Mouse (Mus musculus) lung, embryonic 16.5 days (tissue): ENCODE data around the gene Cerkl. TPM values are rescaled to one million over a fixed set of nuclear protein-coding genes. Genes with fewer than 3 reads are reported as not detected.
A peak's percentile ranks its signal among the peaks of the same experiment; 100 is the strongest.

Source experiments
- ATAC-seq: fragments of 200-750 bp; cut with Nextera tagmentation; 2 replicates; pipeline ENCODE4 v1.8.0; 2017; ENCODE audit warnings: low read depth, mild to moderate bottlenecking, moderate library complexity
- H3K27ac ChIP-seq: fragments of 300-500 bp; sonication (generic); 2 replicates; pipeline ENCODE4 v1.5.1; 2014; ENCODE audit warnings: mild to moderate bottlenecking, control low read depth, low read length
- H3K27me3 ChIP-seq: fragments of 300-500 bp; sonication (generic); 2 replicates; pipeline ENCODE4 v1.6.1; 2014; ENCODE audit warnings: low read depth, low read length, mixed read lengths; ENCODE audit not compliant: control insufficient read depth, insufficient read depth
- H3K36me3 ChIP-seq: fragments of 300-500 bp; sonication (generic); 2 replicates; pipeline ENCODE4 v1.6.1; 2014; ENCODE audit warnings: low read length; ENCODE audit not compliant: control insufficient read depth, insufficient read depth
- H3K4me1 ChIP-seq: fragments of 300-500 bp; sonication (generic); replicated peaks from 2 replicates; pipeline ENCODE4 v1.6.1; 2014; ENCODE audit warnings: low read length, mixed read lengths; ENCODE audit not compliant: control insufficient read depth, insufficient read depth
- H3K4me2 ChIP-seq: fragments of 300-500 bp; sonication (generic); 2 replicates; pipeline ENCODE4 v1.6.1; 2014; ENCODE audit warnings: low read depth, low read length, control low read depth
- H3K4me3 ChIP-seq: fragments of 300-500 bp; sonication (generic); 2 replicates; pipeline ENCODE4 v1.5.1; 2014; ENCODE audit warnings: mild to moderate bottlenecking, low read length, control low read depth
- H3K9ac ChIP-seq: fragments of 300-500 bp; sonication (generic); 2 replicates; pipeline ENCODE4 v1.6.1; 2014; ENCODE audit warnings: low read length, control low read depth
- H3K9me3 ChIP-seq: fragments of 300-500 bp; sonication (generic); 2 replicates; pipeline ENCODE4 v1.6.1; 2016; ENCODE audit warnings: low read length; ENCODE audit not compliant: control insufficient read depth
- WGBS: fragments of 180-500 bp; shearing (Covaris S2); extraction: QIAGEN DNeasy Blood & Tissue Kit; methylation state at CpG from one replicate; pipeline ENCODE4 v1.1.7; 2014; 5-methylcytosine and 5-hydroxymethylcytosine counted together
- polyA plus RNA-seq: library from polyadenylated mRNA; unstranded; fragments of >200 nt; fragmentation: Nextera tagmentation; extraction: Ambion mirVana; gene quantifications from 2 replicates; pipeline ENCODE4 v1.2.1, GENCODE M21; 2015

The Cerkl gene
- polyA plus RNA-seq: 0.58 TPM in 1 of 2 replicates, not detected in the other

DNA sequence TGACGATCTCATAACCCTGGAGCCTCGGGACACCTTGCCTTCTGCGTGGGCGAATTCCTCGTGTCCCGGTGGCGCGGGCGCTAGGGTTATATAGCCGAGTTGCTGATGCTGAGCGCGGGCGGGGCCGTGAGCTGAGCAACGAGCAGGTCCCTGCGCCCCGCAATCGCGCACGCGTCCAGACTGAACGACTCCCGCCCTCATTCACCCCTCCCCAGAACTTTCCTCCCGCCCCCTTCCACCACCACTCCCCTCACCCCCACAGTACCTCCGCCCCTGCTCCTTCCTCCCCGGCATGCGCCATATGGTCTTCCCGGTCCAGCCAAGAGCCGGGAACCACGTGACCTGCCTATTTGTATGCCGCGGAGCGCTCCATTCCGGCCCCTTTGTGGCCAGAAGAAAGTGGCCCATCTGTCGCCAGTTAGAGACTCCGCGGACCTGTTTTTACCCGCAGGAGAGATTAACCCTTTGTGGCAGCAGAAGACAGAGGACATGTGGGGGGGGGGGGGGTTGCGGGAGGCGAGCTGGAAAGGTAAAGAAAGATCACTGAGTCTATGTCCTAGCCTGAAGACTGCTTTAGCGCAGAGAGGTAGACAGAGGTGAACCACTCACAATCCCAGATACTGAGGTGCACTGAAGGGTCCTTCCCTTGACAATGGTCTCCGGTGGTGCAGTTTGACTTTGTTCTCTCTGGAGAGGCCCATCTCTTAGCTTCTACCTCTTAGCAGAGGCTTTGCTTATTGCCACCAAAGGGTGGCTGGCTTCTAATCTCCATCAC, at the start of gene Cerkl, which contains the start of gene Neurod1:
Gene Cerkl, minus strand, starts transcription at position 211 of the 775 bp plus-strand sequence.
Gene Neurod1, minus strand, starts transcription at position 177 of the 775 bp plus-strand sequence.
- WGBS: 1% methylated on average over 38 of the region's 42 CpGs
- peak within 1 kb of the TSS; percentile 51 for H3K4me2 ChIP-seq
- H3K4me3 ChIP-seq: peak within 1 kb of the TSS; percentile 26
- peaks cover 69% of the 10 kb centered on the region for H3K27me3 ChIP-seq
- H3K9me3 ChIP-seq: no peaks in the 10 kb centered on the region
- peaks cover 6% of the 10 kb centered on the region for H3K4me1 ChIP-seq
- no peak within 1 kb of the TSS for H3K9ac ChIP-seq
- H3K27ac ChIP-seq: no peak within 1 kb of the TSS
- no peaks in the 10 kb centered on the region for H3K36me3 ChIP-seq
- ATAC-seq: peak; percentile 60; the same call in 1 of the 2 replicates

DNA sequence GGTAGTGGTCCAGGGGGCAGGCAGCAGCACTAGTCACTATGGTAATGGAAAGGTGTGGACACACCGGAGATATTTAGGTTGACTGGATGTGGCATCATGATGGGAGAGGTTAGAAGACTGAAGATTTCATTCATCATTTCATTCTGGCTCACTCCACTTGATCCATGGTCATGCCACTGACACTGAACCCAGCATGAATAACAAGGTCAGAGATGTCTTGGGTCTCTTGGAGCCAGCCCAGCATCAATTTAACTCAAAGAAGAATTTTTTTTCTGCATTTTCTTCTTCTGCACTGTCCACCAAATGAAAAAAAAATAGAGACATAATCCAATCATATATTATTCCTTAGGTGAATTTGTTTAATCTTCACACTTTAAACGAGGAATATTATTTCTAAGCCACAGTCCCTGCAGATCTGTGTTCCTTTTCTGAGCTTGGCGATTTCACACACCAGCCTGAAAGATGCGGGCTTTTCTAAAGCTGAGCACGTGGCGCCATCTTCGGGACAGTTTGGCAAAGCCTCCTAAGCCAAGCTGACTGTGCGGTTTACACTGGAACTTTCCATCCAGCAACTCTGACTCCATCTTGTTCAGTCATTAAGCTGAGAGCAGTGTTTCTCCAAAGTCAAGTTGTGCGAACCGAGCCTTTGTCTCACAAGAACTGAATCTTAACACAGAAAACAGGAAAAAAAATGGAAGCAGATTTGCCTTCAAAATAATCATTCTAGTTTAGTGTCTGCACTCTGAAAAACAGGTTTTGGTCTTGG, 42.6 kb upstream of the Cerkl start:
- H3K9me3 ChIP-seq: no peaks in the 10 kb centered on the region
- no peak overlapping the region for H3K4me3 ChIP-seq
- no peaks in the 10 kb centered on the region for H3K4me1 ChIP-seq
- H3K27me3 ChIP-seq: no peaks in the 10 kb centered on the region; the same call in 1 of the 2 replicates
- no peak overlapping the region for H3K4me2 ChIP-seq
- H3K9ac ChIP-seq: no peak overlapping the region
- ATAC-seq: peak; percentile 51; the same call in 1 of the 2 replicates
- no peak overlapping the region for H3K27ac ChIP-seq
- H3K36me3 ChIP-seq: no peaks in the 10 kb centered on the region
- 23% methylated on average over 10 of the region's 10 CpGs for WGBS

DNA sequence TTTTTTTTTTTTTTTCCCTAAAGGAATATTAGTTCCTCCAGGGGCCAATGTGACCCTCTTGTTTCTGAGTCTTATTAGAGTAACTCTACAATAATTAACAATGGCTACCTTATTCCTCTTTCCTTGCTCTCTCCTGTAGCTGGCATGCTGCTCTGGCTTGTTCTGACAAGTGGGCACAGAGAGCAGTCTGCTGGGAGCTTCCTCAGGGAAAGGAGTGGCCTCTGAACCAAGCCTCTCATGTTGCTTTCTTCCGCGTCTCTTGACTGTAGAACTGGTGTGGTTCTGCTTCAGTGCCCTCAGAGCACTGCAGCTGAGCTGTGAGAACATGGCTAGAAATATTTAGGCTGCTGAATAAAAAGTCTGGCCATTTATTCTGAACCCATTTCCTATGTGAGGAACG, 28.5 kb upstream of the Cerkl start:
- H3K4me2 ChIP-seq: no peak overlapping the region
- 56% methylated on average over 3 of the region's 3 CpGs for WGBS
- H3K9ac ChIP-seq: no peak overlapping the region
- no peaks in the 10 kb centered on the region for H3K4me1 ChIP-seq
- no peaks in the 10 kb centered on the region for H3K36me3 ChIP-seq
- ATAC-seq: no peak
- no peaks in the 10 kb centered on the region for H3K9me3 ChIP-seq
- no peak overlapping the region for H3K27ac ChIP-seq
- H3K4me3 ChIP-seq: no peak overlapping the region
- no peaks in the 10 kb centered on the region for H3K27me3 ChIP-seq

DNA sequence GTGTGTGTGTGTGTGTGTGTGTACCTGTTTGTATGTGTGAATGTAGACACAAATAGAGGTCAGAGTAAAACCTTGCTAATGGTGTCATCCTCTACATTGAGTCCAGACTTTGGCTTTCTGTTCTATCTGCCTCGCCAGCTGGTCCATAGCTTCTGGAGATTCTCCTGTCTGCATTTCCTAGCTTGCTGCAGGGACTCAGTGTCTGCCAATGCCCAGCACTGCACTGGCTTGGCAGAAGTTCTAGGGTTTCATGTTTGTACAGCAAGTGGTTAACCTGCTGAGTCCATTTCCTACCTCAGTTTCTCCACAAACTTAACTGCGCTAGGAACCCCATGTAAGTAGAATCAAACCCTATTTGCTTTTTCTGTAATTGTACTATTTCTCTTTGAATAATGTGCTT, 25.9 kb upstream of the Cerkl start:
- no peaks in the 10 kb centered on the region for H3K36me3 ChIP-seq
- H3K4me3 ChIP-seq: no peak overlapping the region
- H3K9ac ChIP-seq: no peak overlapping the region
- WGBS: 85% methylated on average over 2 of the region's 2 CpGs
- no peaks in the 10 kb centered on the region for H3K9me3 ChIP-seq
- no peaks in the 10 kb centered on the region for H3K27me3 ChIP-seq
- no peak overlapping the region for H3K4me2 ChIP-seq
- H3K27ac ChIP-seq: no peak overlapping the region
- ATAC-seq: no peak
- no peaks in the 10 kb centered on the region for H3K4me1 ChIP-seq

DNA sequence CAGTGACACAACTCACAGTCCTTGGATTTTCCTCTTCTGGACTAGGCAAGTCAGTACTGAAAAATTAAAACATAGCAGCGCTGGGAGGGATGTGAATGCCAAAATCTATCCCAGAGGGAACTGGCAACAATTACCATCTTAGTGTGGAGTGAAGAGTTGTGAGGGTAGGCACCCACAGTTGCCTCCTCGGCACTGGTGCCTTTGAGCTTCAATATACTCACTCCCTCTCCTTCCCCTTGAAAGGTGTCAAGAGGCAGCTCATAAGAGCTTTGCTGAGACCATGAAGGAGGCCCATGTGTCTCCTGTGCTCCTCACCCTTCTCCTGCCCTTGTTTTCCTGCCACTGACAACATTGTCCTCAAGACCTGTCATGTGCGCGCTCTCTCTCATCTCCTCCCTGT, 5.8 kb upstream of the Cerkl start:
- Histone ChIP-seq H3K4me1 (no peaks in the 10 kb centered on the region), H3K27ac (no peak overlapping the region), H3K4me2 (no peak overlapping the region), H3K36me3 (no peaks in the 10 kb centered on the region), H3K4me3 (no peak overlapping the region), H3K9ac (no peak overlapping the region), H3K27me3 (peaks cover 35% of the 10 kb centered on the region), H3K9me3 (no peaks in the 10 kb centered on the region)
- 74% methylated on average over 4 of the region's 4 CpGs for WGBS
- no peak for ATAC-seq

DNA sequence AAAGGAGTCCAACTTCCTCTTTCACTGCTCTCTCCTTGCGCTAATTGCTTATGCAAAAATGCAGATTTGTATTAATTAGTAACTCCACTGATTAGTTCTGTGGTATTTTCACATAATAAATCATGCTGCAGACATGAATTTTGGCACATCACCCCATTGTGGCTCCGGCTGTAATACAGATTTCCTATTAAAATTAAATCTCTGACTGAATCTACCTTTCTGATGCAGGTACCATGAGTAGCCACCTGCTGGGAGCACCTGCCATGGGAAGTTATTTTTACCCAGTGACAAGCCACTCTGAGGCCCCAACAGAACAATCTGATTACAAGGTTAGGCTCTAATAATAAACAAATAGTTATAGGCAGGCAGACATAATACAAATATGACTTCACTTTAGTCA, 5.3 kb upstream of the Cerkl start:
- ATAC-seq: no peak
- Histone ChIP-seq H3K4me1 (no peaks in the 10 kb centered on the region), H3K4me2 (no peak overlapping the region), H3K27me3 (peaks cover 40% of the 10 kb centered on the region), H3K4me3 (no peak overlapping the region), H3K36me3 (no peaks in the 10 kb centered on the region), H3K9ac (no peak overlapping the region), H3K9me3 (no peaks in the 10 kb centered on the region), H3K27ac (no peak overlapping the region)
- 71% methylated on average over 2 of the region's 2 CpGs for WGBS

DNA sequence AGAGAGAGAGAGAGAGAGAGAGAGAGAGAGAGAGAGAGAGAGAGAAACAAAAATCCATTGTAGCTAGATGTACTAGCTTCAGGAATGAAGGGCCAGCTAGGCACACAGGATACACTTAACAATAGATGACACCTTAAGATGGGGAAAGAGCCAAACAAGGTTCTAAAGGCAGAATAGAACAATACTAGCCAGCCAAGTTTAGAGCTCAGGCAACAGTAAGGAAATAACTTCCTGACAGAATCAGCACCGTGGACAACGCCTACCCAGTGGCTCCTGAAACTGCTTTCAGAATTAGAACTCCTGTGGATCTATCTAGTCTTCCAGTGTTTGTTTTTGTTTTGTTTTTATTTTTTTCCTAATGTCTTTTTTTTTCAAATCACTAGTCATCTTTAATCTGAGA, 4.0 kb upstream of the Cerkl start:
- WGBS: 2% methylated on average over 2 of the region's 2 CpGs
- ATAC-seq: no peak
- Histone ChIP-seq H3K9me3 (no peaks in the 10 kb centered on the region), H3K4me2 (no peak overlapping the region), H3K27ac (no peak overlapping the region), H3K9ac (no peak overlapping the region), H3K27me3 (peaks cover 53% of the 10 kb centered on the region), H3K4me3 (no peak overlapping the region), H3K4me1 (peaks cover 2% of the 10 kb centered on the region; the same call in 1 of the 2 replicates), H3K36me3 (no peaks in the 10 kb centered on the region)

DNA sequence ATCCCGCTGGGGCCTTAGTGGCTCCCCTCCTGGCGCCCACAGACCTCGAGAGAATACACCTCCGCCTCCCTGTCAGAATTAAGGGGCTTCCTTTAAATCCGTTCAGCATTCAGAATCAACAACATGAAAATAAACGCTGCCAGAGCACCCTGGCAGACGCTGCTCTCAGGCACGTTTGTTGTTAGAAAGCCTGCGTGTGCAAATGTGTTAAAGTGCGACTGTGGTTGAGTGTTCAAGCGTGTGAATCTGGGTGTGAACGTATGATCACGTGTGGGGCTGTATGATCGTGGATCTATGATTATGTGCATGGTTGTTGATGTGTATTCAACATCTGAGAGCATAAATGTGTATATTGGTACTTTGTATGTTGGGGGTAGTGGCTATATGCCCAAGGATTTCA, 3.5 kb upstream of the Cerkl start:
- Histone ChIP-seq H3K4me3 (no peak overlapping the region), H3K4me1 (peaks cover 2% of the 10 kb centered on the region; the same call in 1 of the 2 replicates), H3K9ac (no peak overlapping the region), H3K36me3 (no peaks in the 10 kb centered on the region), H3K9me3 (no peaks in the 10 kb centered on the region), H3K27me3 (peaks cover 58% of the 10 kb centered on the region), H3K4me2 (no peak overlapping the region), H3K27ac (no peak overlapping the region)
- 9% methylated on average over 14 of the region's 14 CpGs for WGBS
- no peak for ATAC-seq
